Mouse (Mus musculus) limb, embryonic 14.5 days (tissue): ENCODE measurements around the gene Calm3. TPM values are rescaled to one million over a fixed set of nuclear protein-coding genes. Genes with fewer than 3 reads are reported as not detected.
A peak's percentile ranks its signal among the peaks of the same experiment; 100 is the strongest.

Source experiments
- ATAC-seq: fragments of 200-750 bp; cut with Nextera tagmentation; 2 replicates; pipeline ENCODE4 v1.8.0; 2017; ENCODE audit warnings: low read depth, moderate number of reproducible peaks, moderate TSS enrichment; ENCODE audit not compliant: low FRiP score
- DNase-seq: peaks from one replicate; pipeline ENCODE4 v3.0.0-alpha.2; 2015; ENCODE audit warnings: low spot score
- H3K27ac ChIP-seq: fragments of 300-500 bp; sonication (generic); replicated peaks from 2 replicates; pipeline ENCODE4 v1.5.1; 2014; ENCODE audit warnings: low read depth, mild to moderate bottlenecking, low read length, moderate library complexity, mixed read lengths
- H3K27me3 ChIP-seq: fragments of 300-500 bp; sonication (generic); 2 replicates; pipeline ENCODE4 v1.6.1; 2014; ENCODE audit warnings: low read length, mixed read lengths; ENCODE audit not compliant: control insufficient read depth, insufficient read depth
- H3K36me3 ChIP-seq: fragments of 300-500 bp; sonication (generic); 2 replicates; pipeline ENCODE4 v1.6.1; 2014; ENCODE audit warnings: mild to moderate bottlenecking, low read length, moderate library complexity, mixed read lengths; ENCODE audit not compliant: control insufficient read depth, insufficient read depth
- H3K4me1 ChIP-seq: fragments of 300-500 bp; sonication (generic); 2 replicates; pipeline ENCODE4 v1.6.1; 2014; ENCODE audit warnings: antibody characterized with exemption, low read length, mixed read lengths; ENCODE audit not compliant: control insufficient read depth, insufficient read depth
- H3K4me2 ChIP-seq: fragments of 300-500 bp; sonication (generic); replicated peaks from 2 replicates; pipeline ENCODE4 v1.6.1; 2014; ENCODE audit warnings: low read depth, mild to moderate bottlenecking, low read length, moderate library complexity; ENCODE audit not compliant: severe bottlenecking
- H3K4me3 ChIP-seq: fragments of 300-500 bp; sonication (generic); replicated peaks from 2 replicates; pipeline ENCODE4 v1.5.1; 2014; ENCODE audit warnings: low read length
- H3K9ac ChIP-seq: fragments of 300-500 bp; sonication (generic); 2 replicates; pipeline ENCODE4 v1.6.1; 2014; ENCODE audit warnings: mild to moderate bottlenecking, low read depth, low read length, moderate library complexity; ENCODE audit not compliant: severe bottlenecking
- H3K9me3 ChIP-seq: fragments of 300-500 bp; sonication (generic); 2 replicates; pipeline ENCODE4 v1.6.1; 2016; ENCODE audit warnings: low read length; ENCODE audit not compliant: control insufficient read depth
- POLR2A ChIP-seq: fragments of 200-500 bp; IDR thresholded peaks from 2 replicates; pipeline ENCODE4 v1.8.0; 2012; ENCODE audit warnings: inconsistent platforms, mild to moderate bottlenecking, moderate library complexity, borderline replicate concordance; ENCODE audit not compliant: insufficient read depth, insufficient read length; ENCODE audit errors: extremely low read depth
- WGBS: fragments of 180-500 bp; shearing (Covaris S2); extraction: QIAGEN DNeasy Blood & Tissue Kit; methylation state at CpG from one replicate; pipeline ENCODE4 v1.1.7; 2014; 5-methylcytosine and 5-hydroxymethylcytosine counted together
- polyA plus RNA-seq, 2 experiments: library from polyadenylated mRNA; depleted of rRNA in 1 of 2; stranded (reverse) in 1 of 2; unstranded in 1 of 2; fragments of >200 nt; fragmentation: Nextera tagmentation in 1 of 2; extraction: Ambion mirVana in 1 of 2; gene quantifications; 2 replicates each; pipeline versions ENCODE4 v1.2.1 to v1.2.3; 2012 to 2014

The Calm3 gene
- polyA plus RNA-seq, 2 experiments = 156 to 281 TPM

DNA sequence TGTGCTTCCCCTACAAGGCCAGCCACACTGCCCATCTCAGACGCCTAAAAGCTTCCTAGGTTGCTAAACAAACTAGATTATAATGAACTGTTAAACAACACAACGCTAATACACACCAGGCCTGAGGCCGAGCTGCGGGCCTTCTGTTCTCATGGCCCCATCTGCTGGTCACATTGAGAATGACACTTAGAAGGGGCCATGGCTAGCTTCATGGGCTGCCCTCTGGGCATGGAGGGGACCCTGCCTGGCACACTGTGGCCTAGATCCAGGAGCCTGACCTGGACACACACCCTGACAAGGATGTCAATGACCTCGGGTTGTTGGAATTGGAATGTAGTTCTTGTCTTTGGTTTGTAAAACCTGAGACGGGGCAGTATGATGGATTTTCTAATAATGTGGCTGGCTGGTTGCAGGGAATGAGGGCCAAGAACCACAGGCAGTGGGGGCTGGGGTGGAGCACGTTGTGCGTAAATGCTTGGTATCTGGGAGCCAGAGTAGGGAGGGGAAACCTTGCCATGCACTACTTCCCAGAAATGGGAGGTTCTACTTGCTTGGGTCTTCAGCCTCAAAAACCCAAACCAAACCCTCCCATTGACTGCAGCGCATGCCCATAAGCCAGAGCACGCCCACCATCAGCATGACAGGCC, 10.0 kb downstream of the Calm3 start:
- H3K4me2 ChIP-seq = no peak overlapping the region
- peaks cover 5% of the 10 kb centered on the region; the same call in 1 of the 2 replicates for H3K4me1 ChIP-seq
- H3K9ac ChIP-seq = no peak overlapping the region
- no peaks in the 10 kb centered on the region for H3K27me3 ChIP-seq
- no peak for TF ChIP-seq POLR2A
- WGBS = 36% methylated on average over 10 of the region's 10 CpGs
- no peaks in the 10 kb centered on the region for H3K9me3 ChIP-seq
- H3K27ac ChIP-seq = no peak overlapping the region
- H3K36me3 ChIP-seq = peaks cover 51% of the 10 kb centered on the region
- ATAC-seq (peak; percentile 60), DNase-seq (peak; percentile 71)
- H3K4me3 ChIP-seq = no peak overlapping the region

DNA sequence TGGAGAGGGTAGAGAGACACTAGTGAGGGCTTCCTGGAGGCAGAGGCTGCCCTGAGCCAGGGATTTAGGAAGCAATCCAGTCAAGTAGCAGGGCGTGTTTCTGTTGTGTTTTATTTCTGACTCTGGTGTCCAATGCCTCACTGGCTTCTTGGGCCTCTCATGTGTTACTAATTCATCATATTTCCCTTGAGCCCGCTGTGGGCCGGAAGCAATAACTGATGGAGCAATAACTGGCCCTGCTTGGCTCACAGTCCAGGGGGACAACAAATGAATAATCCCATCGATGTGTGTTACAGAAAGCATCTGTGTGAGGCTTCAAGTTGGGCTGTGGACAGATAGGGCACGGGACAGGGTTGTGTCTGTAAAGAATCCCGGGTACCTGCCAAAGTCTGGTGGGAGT, 11.6 kb downstream of the Calm3 start:
- H3K4me3 ChIP-seq = no peak overlapping the region
- no peak for TF ChIP-seq POLR2A
- 0 out of 2 replicates have a peak overlapping the region, but pooled peaks have one; percentile 21 for H3K9ac ChIP-seq
- H3K9me3 ChIP-seq = no peaks in the 10 kb centered on the region
- WGBS = 54% methylated on average over 6 of the region's 6 CpGs
- H3K36me3 ChIP-seq = peaks cover 35% of the 10 kb centered on the region
- DNase-seq (no peak), ATAC-seq (no peak)
- no peaks in the 10 kb centered on the region for H3K27me3 ChIP-seq
- H3K4me1 ChIP-seq = peaks cover 5% of the 10 kb centered on the region; the same call in 1 of the 2 replicates
- H3K27ac ChIP-seq = no peak overlapping the region
- H3K4me2 ChIP-seq = no peak overlapping the region

DNA sequence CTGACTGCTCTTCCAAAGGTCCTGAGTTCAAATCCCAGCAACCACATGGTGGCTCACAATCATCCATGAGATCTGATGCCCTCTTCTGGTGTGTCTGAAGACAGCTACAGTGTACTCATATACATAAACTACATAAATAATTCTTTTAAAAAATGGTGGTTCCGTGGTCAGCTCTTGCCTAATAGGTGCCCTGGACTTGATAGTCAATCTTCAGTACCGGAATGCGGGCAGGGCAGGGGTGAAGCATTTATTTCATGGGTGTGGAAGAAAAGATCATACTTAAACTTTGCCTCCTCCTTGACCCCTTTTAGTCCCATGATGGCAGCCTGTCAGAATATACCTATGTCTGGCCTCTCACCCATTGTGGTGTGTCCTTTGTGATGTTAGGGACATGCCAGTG, 12.0 kb downstream of the Calm3 start:
- no peaks in the 10 kb centered on the region for H3K9me3 ChIP-seq
- H3K36me3 ChIP-seq = peaks cover 31% of the 10 kb centered on the region
- H3K9ac ChIP-seq = no peak overlapping the region
- no peaks in the 10 kb centered on the region for H3K27me3 ChIP-seq
- WGBS = 89% methylated on average over 3 of the region's 3 CpGs
- H3K4me1 ChIP-seq = peaks cover 5% of the 10 kb centered on the region; the same call in 1 of the 2 replicates
- H3K4me2 ChIP-seq = no peak overlapping the region
- no peak overlapping the region for H3K4me3 ChIP-seq
- no peak for TF ChIP-seq POLR2A
- no peak overlapping the region for H3K27ac ChIP-seq
- DNase-seq (no peak), ATAC-seq (no peak)

DNA sequence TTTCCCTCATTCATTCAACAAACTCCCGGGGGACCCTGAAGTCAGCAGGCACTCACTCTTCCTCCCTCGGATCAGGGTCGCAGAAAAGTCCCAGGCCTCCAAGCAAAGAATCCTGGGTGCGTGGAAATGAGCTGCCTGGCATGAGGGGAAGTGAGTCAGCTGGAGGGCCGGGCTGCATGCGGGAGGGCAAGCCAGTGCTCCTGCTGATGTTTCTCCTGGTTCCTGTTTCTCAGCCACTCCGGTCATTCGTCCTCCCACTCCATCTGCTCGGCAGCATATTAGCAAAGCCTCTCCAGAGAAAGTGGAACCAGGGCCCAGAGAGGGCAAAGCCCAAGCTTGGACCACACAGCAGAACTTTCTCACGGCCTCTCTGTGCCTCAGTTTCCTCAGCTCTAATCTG, 14.0 kb downstream of the Calm3 start:
- H3K27me3 ChIP-seq = no peaks in the 10 kb centered on the region
- peaks cover 17% of the 10 kb centered on the region for H3K4me1 ChIP-seq
- H3K36me3 ChIP-seq = peaks cover 11% of the 10 kb centered on the region
- H3K4me3 ChIP-seq = no peak overlapping the region
- 50% methylated on average over 10 of the region's 10 CpGs for WGBS
- no peak overlapping the region for H3K27ac ChIP-seq
- ATAC-seq (no peak), DNase-seq (no peak)
- no peak overlapping the region for H3K9ac ChIP-seq
- H3K9me3 ChIP-seq = no peaks in the 10 kb centered on the region
- no peak for TF ChIP-seq POLR2A
- H3K4me2 ChIP-seq = no peak overlapping the region

DNA sequence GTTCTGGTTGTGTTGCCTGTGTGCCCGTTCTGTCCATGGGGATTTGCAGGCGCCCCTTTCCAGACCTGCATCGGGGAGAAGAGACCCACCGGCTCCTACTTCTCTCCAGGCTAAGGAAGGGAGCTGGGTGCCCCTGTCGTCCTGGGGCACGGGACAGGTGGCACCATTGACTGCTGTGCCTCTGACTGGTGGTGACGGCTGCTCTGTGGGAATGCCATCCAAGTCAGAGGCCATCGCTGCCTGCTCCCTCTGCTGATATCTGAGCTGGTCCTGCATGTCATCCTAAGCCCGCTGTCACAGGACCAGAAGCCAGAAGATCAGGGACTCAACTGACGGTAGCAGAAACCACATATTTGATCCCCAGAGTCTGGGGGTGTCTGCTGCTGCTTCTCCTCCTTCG, 15.1 kb downstream of the Calm3 start:
- WGBS = 62% methylated on average over 11 of the region's 11 CpGs
- Histone ChIP-seq H3K4me3 (no peak overlapping the region), H3K9ac (0 out of 2 replicates have a peak overlapping the region, but pooled peaks have one; percentile 16), H3K4me2 (peak overlapping the region; percentile 2; the same call in 1 of the 2 replicates), H3K27ac (no peak overlapping the region), H3K4me1 (peaks cover 17% of the 10 kb centered on the region), H3K9me3 (no peaks in the 10 kb centered on the region), H3K27me3 (no peaks in the 10 kb centered on the region), H3K36me3 (0 out of 2 replicates have a peak, but pooled peaks cover under 1% of the 10 kb centered on the region)
- no peak for DNase-seq
- ATAC-seq = no peak
- TF ChIP-seq POLR2A = no peak
